Mouse (Mus musculus) skeletal muscle tissue, postnatal 0 days (tissue): ENCODE results near the gene Olfr304. TPM values are rescaled to one million over a fixed set of nuclear protein-coding genes. Genes with fewer than 3 reads are reported as not detected.

ENCODE experiments used
- polyA plus RNA-seq: library from polyadenylated mRNA; unstranded; fragments of >200 nt; fragmentation: Nextera tagmentation; extraction: Ambion mirVana; gene quantifications from 2 replicates; pipeline ENCODE4 v1.2.1, GENCODE M21; 2015

Gene Olfr304
- polyA plus RNA-seq, result not detected in 2 replicates

DNA sequence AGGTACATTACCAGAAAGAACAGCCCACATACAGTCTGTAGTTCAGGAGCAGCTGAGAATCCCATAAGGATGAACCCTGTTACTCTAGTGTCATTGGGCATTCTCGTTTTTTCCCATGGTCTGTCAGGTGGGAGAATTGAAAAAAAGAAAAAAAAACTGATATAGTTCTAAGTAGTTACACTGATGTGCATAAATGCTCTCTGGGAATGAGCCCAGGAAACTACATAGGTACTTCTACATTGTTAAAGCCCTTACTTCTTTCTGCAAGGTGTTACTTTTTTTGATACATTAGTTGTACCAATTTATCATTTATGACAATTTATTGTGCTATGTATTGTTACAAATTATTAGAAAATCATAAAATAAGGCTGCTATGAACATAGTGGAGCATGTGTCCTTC, at the start of gene Olfr304:
Gene Olfr304, minus strand, starts transcription at position 101 of the 400 bp plus-strand sequence.

DNA sequence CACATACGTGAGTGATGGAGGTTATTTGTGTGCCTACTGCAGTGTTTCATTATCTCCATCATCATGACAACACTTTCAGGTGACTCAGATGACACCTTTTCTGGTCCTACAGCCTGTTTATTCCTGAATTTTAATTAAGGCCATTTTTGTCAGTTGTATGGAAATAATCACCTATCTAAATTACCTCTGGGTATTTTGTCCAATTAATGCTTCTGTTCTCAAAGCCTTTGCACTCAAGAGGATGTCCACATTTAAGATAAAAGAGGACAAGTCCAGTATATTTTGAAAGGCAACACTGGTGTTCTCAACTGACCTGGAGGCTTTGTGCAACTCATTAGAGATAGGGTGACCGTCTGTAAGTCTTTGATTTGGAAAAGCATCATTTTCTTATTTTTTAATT, 17.1 kb upstream of the Olfr304 start, which contains the start of gene Olfr301:
Gene Olfr301, plus strand, starts transcription at position 301 of the 400 bp plus-strand sequence.

DNA sequence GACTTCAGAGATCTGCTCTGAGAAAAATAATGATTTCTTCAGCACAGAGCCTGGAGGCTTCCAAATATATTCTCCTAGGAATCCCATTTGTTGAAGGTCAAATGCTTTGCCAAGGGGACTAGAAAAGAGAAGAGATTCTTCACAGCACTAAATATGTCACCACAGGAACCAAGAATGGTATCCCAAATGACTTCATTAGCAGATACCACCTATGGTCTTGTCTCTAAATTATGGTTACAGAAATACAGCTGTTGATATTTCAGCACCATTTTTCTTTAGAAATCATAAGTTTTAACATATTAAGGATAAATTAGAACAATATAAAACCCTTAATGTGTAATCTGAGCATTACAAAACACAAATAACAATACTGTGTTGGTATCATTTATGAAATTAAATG, 11.2 kb upstream of the Olfr304 start, which contains the start of gene Olfr303:
Gene Olfr303, minus strand, starts transcription at position 101 of the 400 bp plus-strand sequence.

DNA sequence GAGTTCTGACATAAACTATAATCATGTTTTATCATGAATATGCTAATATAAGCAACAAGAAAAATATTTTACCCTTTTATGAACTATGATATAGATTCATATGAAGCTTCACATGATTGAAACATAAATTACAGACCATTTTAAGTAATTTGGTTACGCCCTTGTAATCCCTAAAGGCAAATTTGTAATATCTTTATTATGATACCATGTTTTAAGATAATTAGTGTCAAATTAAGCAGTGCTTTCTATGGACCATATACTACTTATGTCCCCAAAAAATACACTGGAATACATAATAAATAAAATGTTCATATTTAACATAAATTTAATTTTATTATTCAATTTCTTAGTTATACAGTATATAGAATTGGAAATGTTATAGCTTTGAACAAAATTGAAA, 19.6 kb downstream of the Olfr304 start, which contains the start of gene Olfr305:
Gene Olfr305, minus strand, starts transcription at position 101 of the 400 bp plus-strand sequence.

DNA sequence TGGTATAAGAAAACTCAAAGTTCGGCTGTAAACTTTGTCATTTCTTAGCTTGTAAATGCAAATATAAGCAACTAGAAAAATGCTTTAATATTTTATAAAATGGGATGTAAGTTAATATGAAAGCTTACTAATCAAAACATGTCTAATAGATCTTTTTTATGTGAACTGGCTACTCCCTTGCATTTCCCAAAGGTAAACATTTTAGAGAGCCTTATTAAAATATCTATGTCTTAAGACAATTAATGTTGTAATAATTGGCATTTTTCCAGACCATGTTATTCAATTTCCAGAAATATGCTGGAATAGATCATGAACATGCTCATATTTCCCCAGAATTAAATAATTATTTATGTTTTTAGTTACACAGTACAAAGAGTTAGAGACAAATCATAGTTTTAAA, 49.0 kb downstream of the Olfr304 start, which contains the start of gene Olfr307:
Gene Olfr307, minus strand, starts transcription at position 101 of the 400 bp plus-strand sequence.

Other genes with a start within 250 kb of the Olfr304 start
- gene Vmn2r75, start 214.9 kb downstream of the Olfr304 start, polyA plus RNA-seq, result not detected in 2 replicates
- gene Vmn2r76, start 140.3 kb downstream of the Olfr304 start, polyA plus RNA-seq, result not detected in 2 replicates
- not detected in 2 replicates for gene Olfr310, start 109.5 kb downstream of the Olfr304 start, polyA plus RNA-seq
- not detected in 2 replicates for gene Olfr309, start 73.0 kb downstream of the Olfr304 start, polyA plus RNA-seq
- not detected in 2 replicates for gene Olfr308, start 61.0 kb downstream of the Olfr304 start, polyA plus RNA-seq
- gene Olfr307, start 49.1 kb downstream of the Olfr304 start, polyA plus RNA-seq, result not detected in 2 replicates
- gene Olfr305, start 19.7 kb downstream of the Olfr304 start, polyA plus RNA-seq, result not detected in 2 replicates
- not detected in 2 replicates for gene Olfr303, start 11.1 kb upstream of the Olfr304 start, polyA plus RNA-seq
- not detected in 2 replicates for gene Olfr301, start 17.2 kb upstream of the Olfr304 start, polyA plus RNA-seq
- gene Olfr299, start 73.3 kb upstream of the Olfr304 start, polyA plus RNA-seq, result not detected in 2 replicates
- not detected in 2 replicates for gene Olfr298, start 105.8 kb upstream of the Olfr304 start, polyA plus RNA-seq
- gene Olfr297, start 133.3 kb upstream of the Olfr304 start, polyA plus RNA-seq, result not detected in 2 replicates
- not detected in 2 replicates for gene Olfr295, start 197.2 kb upstream of the Olfr304 start, polyA plus RNA-seq
- not detected in 2 replicates for gene Olfr294, start 230.0 kb upstream of the Olfr304 start, polyA plus RNA-seq